Mouse (Mus musculus): Measurements from ENCODE around the gene Myo15b. TPM values are rescaled to one million over a fixed set of nuclear protein-coding genes. Genes with fewer than 3 reads are reported as not detected.

The Myo15b gene
- total RNA-seq, 2 experiments from 2014 or later, result 0.08 TPM; not detected in 1

GRCm38 (mm10) chr11:115929031-115929430, 70.8 kb downstream of the Myo15b start:
- DNase-seq (ENCODE audit: low spot score), result no peak
- intact Hi-C loops (cut with DNase I), result no loop called here

GRCm38 (mm10) chr11:115929818-115930217, 71.6 kb downstream of the Myo15b start:
- intact Hi-C loops (cut with DNase I), result no loop called here
- no peak for DNase-seq (ENCODE audit: low spot score)

- intact Hi-C loops (cut with DNase I), result no loop called here
- DNase-seq (ENCODE audit: low spot score), result no peak
These were observed 73.0 kb downstream of the Myo15b start for GRCm38 (mm10) chr11:115931235-115931634.

- peak; percentile 92 for DNase-seq (ENCODE audit: low spot score)
- intact Hi-C loops (cut with DNase I), result no loop called here
These were observed 75.0 kb downstream of the Myo15b start, which contains the start of the genes Sap30bp and Recql5 for GRCm38 (mm10) chr11:115933108-115933746. Gene Sap30bp (plus strand): TSS chr11:115933282. Gene Recql5 (minus strand): TSS chr11:115933477.

GRCm38 (mm10) chr11:115933747-115934110, 75.5 kb downstream of the Myo15b start:
- intact Hi-C loops (cut with DNase I), result no loop called here
- DNase-seq (ENCODE audit: low spot score), result no peak

GRCm38 (mm10) chr11:115939690-115940329, 81.6 kb downstream of the Myo15b start:
- no peak for DNase-seq (ENCODE audit: low spot score)
- intact Hi-C loops (cut with DNase I), result loop anchor here (1.0 to 5.0 kb wide), 2 partner anchors 59 to 192 kb away; partner anchors contain the start of gene Trim65

- no peak for DNase-seq (ENCODE audit: low spot score)
- intact Hi-C loops (cut with DNase I), result no loop called here
These were observed 83.8 kb downstream of the Myo15b start for GRCm38 (mm10) chr11:115941980-115942379.

Other genes starting within 250 kb of the Myo15b start
- 10 to 100 TPM; 45.5 to 56.9 TPM for gene Mif4gd, start 245.4 kb upstream of the Myo15b start, total RNA-seq (2021)
- 10 to 100 TPM; 41.6 to 45.9 TPM for gene Slc25a19, start 230.1 kb upstream of the Myo15b start, total RNA-seq (2021)
- gene Grb2, start 149.8 kb upstream of the Myo15b start, total RNA-seq (2021), result 100 to 1,000 TPM; 107 to 108 TPM
- 100 to 1,000 TPM; 102 to 110 TPM for gene Tmem94, start 93.0 kb upstream of the Myo15b start, total RNA-seq (2021)
- gene Caskin2, start 44.8 kb upstream of the Myo15b start, total RNA-seq (2021), result 10 to 100 TPM; 41.8 to 52.2 TPM
- 1 to 10 TPM; 9.1 to 9.2 TPM for gene Tsen54, start 43.7 kb upstream of the Myo15b start, total RNA-seq (2021)
- gene Llgl2, start 34.4 kb upstream of the Myo15b start, total RNA-seq (2021), result 10 to 100 TPM; 15.1 to 21.5 TPM
- gene Smim5, start 41.6 kb downstream of the Myo15b start, total RNA-seq (2021), result 10 to 100 TPM; 19.7 to 20.2 TPM
- gene Smim6, start 53.6 kb downstream of the Myo15b start, total RNA-seq (2021), result under 1 TPM in 1 of 2 experiments, not detected in 1; 0.26 TPM
- 10 to 100 TPM; 14.1 to 17.4 TPM for gene Sap30bp, start 74.9 kb downstream of the Myo15b start, total RNA-seq (2021)
- 1 to 10 TPM; 7.3 to 8.8 TPM for gene Recql5, start 75.1 kb downstream of the Myo15b start, total RNA-seq (2021)
- gene Itgb4, start 116.3 kb downstream of the Myo15b start, total RNA-seq (2021), result 1 to 10 TPM; 3.5 to 4.0 TPM
- 10 to 100 TPM; 13.9 to 16.0 TPM for gene Galk1, start 154.3 kb downstream of the Myo15b start, total RNA-seq (2021)
- 100 to 1,000 TPM; 128 to 130 TPM for gene H3f3b, start 169.6 kb downstream of the Myo15b start, total RNA-seq (2021)
- 1 to 10 TPM; 8.4 to 9.0 TPM for gene Unk, start 171.9 kb downstream of the Myo15b start, total RNA-seq (2021)
- gene Unc13d, start 219.6 kb downstream of the Myo15b start, total RNA-seq (2021), result 1 to 10 TPM in 1 of 2 experiments, under 1 TPM in 1; 0.75 to 1.0 TPM
- gene Wbp2, start 228.6 kb downstream of the Myo15b start, total RNA-seq (2021), result 10 to 100 TPM; 80.1 to 92.2 TPM

All from heart, postnatal 25 days (tissue).